Mouse (Mus musculus) liver, adult 2 months (tissue): ENCODE measurements around the gene Dram1.

Experiments
- CTCF ChIP-seq: fragments of 200-500 bp; IDR thresholded peaks from 2 replicates; pipeline ENCODE4 v1.5.1; 2011; ENCODE audit warnings: low read depth, low read length, control low read depth
- POLR2A ChIP-seq: fragments of 200-500 bp; IDR thresholded peaks from 2 replicates; pipeline ENCODE4 v1.6.1; 2011; ENCODE audit warnings: low read length, control low read depth; ENCODE audit not compliant: insufficient read depth; ENCODE audit errors: extremely low read depth

DNA sequence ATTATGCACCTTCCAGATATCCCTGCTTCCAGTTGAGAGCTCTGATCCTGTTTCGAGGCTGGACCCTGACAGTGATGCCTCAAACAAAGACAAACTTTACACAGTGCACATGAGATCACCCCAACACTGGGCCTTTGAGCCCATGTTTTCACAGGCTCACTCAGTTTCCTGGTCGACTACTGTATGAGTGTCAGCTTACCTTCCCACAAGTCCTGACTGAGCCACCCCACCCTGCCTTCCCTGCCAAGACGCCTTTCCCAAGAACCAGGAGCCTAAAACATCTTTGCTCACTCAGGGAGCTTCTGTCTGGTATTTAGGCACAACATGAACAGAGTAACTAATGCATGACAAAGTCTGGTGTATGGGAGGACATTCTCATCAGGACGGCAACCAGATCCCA lies 9.6 kb downstream of the Dram1 start:
- no peak for TF ChIP-seq POLR2A
- no peak for TF ChIP-seq CTCF
